Mouse (Mus musculus): ENCODE measurements around the gene Mad1l1.

DNA sequence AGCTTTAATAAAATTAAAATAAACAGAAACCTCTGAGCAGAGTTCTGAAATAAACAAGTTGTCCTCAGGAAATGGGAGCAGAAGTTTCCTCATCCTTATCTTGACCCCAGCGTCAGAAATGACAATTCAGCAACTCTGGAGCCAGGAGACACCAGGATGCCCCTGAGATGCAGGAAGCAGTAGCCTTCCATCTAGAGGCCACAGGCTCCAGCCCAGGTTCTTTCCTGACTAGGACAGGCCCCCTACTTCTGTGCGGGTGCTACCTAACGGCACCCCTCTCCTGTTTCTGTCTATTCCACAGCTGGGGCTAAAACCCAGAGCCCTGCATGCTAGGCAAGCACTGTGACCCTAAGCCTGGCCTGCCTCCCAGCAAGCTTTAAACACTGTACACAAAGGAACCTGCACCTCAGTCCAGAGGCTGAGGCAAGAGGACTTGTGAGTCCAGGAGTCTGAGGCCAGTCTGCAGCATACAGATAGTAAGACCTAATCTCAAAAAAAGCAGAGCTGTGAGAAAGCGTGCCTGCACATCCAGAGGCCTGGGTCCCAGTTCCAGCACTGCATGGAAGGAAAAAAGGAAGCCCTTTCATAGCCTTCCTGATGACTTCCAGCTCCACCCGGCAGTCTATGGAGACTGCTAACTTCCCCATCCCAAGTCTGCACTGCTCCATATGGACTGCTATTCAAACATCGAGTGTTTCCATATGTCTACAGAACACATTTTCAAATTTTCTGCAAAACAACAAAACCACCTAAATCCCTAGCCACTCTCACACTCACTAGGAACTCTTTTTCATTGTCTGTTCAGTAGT, 49.3 kb upstream of the Mad1l1 start:
- TF ChIP-seq CTCF (IDR thresholded peaks at IDR 0.05; ENCODE audit: low read depth, low read length), result no peak
- no peak for TF ChIP-seq POLR2A (IDR thresholded peaks at IDR 0.05; ENCODE audit: extremely low read depth, insufficient read depth, low read length)

Data from liver, adult 2 months (tissue).